Mouse (Mus musculus) hindbrain, postnatal 0 days (tissue): ENCODE results near the gene Aldh3b1. TPM values are rescaled to one million over a fixed set of nuclear protein-coding genes. Genes with fewer than 3 reads are reported as not detected.

Experiments
- ATAC-seq: fragments of 200-750 bp; cut with Nextera tagmentation; 2 replicates; pipeline ENCODE4 v1.8.0; 2017; ENCODE audit warnings: mild to moderate bottlenecking, moderate TSS enrichment, moderate library complexity
- DNase-seq: peaks from one replicate; pipeline ENCODE4 v3.0.0-alpha.2; 2015; ENCODE audit warnings: low spot score
- H3K27ac ChIP-seq: fragments of 300-500 bp; sonication (generic); 2 replicates; pipeline ENCODE4 v1.5.1; 2014; ENCODE audit warnings: mild to moderate bottlenecking
- H3K27me3 ChIP-seq: fragments of 300-500 bp; sonication (generic); 2 replicates; pipeline ENCODE4 v1.6.1; 2014; ENCODE audit warnings: low read length, mixed read lengths; ENCODE audit not compliant: insufficient read depth
- H3K36me3 ChIP-seq: fragments of 300-500 bp; sonication (generic); 2 replicates; pipeline ENCODE4 v1.6.1; 2014; ENCODE audit warnings: low read length, mixed read lengths; ENCODE audit not compliant: insufficient read depth
- H3K4me1 ChIP-seq: fragments of 300-500 bp; sonication (generic); 2 replicates; pipeline ENCODE4 v1.6.1; 2014; ENCODE audit warnings: antibody characterized with exemption, low read length, mixed read lengths; ENCODE audit not compliant: insufficient read depth
- H3K4me2 ChIP-seq: fragments of 300-500 bp; sonication (generic); 2 replicates; pipeline ENCODE4 v1.6.1; 2014; ENCODE audit warnings: low read depth, mild to moderate bottlenecking, low read length, moderate library complexity, mixed read lengths
- H3K4me3 ChIP-seq: fragments of 300-500 bp; sonication (generic); 2 replicates; pipeline ENCODE4 v1.5.1; 2014; ENCODE audit warnings: low read length
- H3K9ac ChIP-seq: fragments of 300-500 bp; sonication (generic); replicated peaks from 2 replicates; pipeline ENCODE4 v1.6.1; 2014; ENCODE audit warnings: mild to moderate bottlenecking, low read length, moderate library complexity, mixed read lengths
- H3K9me3 ChIP-seq: fragments of 300-500 bp; sonication (generic); 2 replicates; pipeline ENCODE4 v1.6.1; 2016; ENCODE audit warnings: low read length, mixed read lengths
- CTCF ChIP-seq: IDR thresholded peaks from 2 replicates; pipeline ENCODE4 v1.5.1; 2016; ENCODE audit warnings: antibody characterized with exemption, control low read depth, low read depth
- WGBS: fragments of 180-500 bp; shearing (Covaris S2); extraction: QIAGEN DNeasy Blood & Tissue Kit; methylation state at CpG from one replicate; pipeline ENCODE4 v1.1.7; 2014; 5-methylcytosine and 5-hydroxymethylcytosine counted together
- polyA plus RNA-seq: library from polyadenylated mRNA; unstranded; fragments of >200 nt; fragmentation: Nextera tagmentation; extraction: Ambion mirVana; gene quantifications from 2 replicates; pipeline ENCODE4 v1.2.1, GENCODE M21; 2015
- total RNA-seq: library from RNA; depleted of rRNA; stranded (reverse); fragments of >200 nt; gene quantifications from 2 replicates; pipeline ENCODE4 v1.2.3, GENCODE M21; 2014

Gene Aldh3b1
- total and polyA plus RNA-seq, 2 experiments from 2014 or later, result 3.0 to 3.5 TPM

DNA sequence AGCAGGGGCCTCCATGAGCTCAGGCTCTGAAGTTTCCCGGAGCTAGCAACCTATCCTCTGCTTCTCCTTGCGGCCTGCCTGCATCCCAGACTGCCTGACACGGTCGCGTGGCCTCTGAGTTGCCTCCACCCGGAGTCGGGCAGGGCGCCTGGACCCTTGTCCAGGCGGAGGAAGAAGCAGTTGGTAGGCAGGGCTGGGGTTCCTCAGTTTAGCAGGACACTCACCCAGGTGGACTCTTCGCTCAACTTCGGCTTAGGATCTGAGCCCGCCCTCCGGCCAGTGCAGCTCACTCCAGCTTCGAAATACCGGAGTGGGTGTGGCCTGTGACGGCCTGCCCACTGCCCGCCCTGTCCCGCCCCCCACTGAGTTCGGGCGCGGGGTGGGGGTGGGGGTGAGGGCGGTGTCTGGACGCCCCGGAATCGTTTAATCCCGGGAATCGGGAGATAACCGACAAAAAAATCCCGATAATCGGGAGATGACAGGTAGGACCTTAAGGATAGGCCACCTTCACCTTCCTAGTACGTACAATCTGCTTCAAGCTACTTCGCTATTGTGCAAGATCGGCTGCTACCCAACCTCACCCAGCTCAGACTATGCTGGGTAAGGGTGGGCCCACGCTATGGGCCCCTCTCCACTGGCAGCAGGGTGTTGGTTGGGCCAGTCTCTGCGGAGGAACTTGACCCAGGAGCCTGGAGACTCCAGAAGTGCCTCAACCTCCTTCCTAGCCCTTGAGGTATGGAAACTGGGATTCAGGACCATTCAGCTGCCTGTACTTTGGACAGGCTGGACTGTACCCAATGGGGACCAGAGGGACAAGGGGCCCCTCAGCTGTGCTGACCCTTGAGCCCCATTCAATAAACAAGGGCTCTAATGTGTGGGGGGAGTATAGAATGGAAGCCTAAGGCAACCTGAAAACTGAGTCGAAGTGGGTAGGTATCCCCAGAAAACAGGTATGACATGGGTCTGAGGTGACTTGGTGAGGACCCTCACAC, 22.5 kb downstream of the Aldh3b1 start, which contains the start of gene Tcirg1:
Gene Tcirg1, minus strand, starts transcription at position 339 of the 992 bp plus-strand sequence.
- no peaks in the 10 kb centered on the region for H3K9me3 ChIP-seq
- peaks cover 21% of the 10 kb centered on the region for H3K36me3 ChIP-seq
- peak within 1 kb of the TSS; percentile 46 for H3K4me3 ChIP-seq
- peak within 1 kb of the TSS; percentile 81 for H3K4me2 ChIP-seq
- H3K9ac ChIP-seq, result peak within 1 kb of the TSS; percentile 53
- peak; percentile 74 for ATAC-seq
- no peak for TF ChIP-seq CTCF
- no peaks in the 10 kb centered on the region for H3K27me3 ChIP-seq
- peaks cover 17% of the 10 kb centered on the region; the same call in 1 of the 2 replicates for H3K4me1 ChIP-seq
- 6% methylated on average over 36 of the region's 36 CpGs for WGBS
- DNase-seq, result peak; percentile 72
- peak within 1 kb of the TSS; percentile 51; the same call in 1 of the 2 replicates for H3K27ac ChIP-seq

DNA sequence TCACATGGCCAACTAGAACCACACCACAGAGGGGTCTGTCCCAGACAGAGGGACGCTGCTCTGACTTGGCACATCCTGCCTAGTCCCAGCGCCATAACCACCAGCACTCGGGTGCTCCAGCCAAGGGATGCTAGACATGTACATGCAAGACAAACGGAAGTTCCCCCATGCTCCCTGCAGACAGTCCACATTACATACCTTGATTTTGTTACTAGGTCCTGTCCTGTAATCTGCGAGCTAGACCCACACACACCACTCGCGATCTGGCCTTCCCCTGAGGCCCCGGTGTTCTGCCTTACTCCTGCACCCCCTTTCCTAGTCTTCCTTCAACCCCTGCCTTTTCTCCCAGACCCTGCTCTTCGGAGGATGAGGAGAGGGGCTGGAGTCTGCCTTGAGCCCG, 23.3 kb downstream of the Aldh3b1 start:
- H3K9me3 ChIP-seq, result no peaks in the 10 kb centered on the region
- no peak for DNase-seq
- 42% methylated on average over 10 of the region's 10 CpGs for WGBS
- H3K4me1 ChIP-seq, result peaks cover 10% of the 10 kb centered on the region; the same call in 1 of the 2 replicates
- peak overlapping the region; percentile 53 for H3K9ac ChIP-seq
- no peak for TF ChIP-seq CTCF
- H3K27ac ChIP-seq, result 0 out of 2 replicates have a peak overlapping the region, but pooled peaks have one; percentile 51
- peaks cover 21% of the 10 kb centered on the region for H3K36me3 ChIP-seq
- peak overlapping the region; percentile 46 for H3K4me3 ChIP-seq
- peak overlapping the region; percentile 81 for H3K4me2 ChIP-seq
- H3K27me3 ChIP-seq, result no peaks in the 10 kb centered on the region
- ATAC-seq, result 0 out of 2 replicates have a peak, but pooled peaks have one; percentile 10

DNA sequence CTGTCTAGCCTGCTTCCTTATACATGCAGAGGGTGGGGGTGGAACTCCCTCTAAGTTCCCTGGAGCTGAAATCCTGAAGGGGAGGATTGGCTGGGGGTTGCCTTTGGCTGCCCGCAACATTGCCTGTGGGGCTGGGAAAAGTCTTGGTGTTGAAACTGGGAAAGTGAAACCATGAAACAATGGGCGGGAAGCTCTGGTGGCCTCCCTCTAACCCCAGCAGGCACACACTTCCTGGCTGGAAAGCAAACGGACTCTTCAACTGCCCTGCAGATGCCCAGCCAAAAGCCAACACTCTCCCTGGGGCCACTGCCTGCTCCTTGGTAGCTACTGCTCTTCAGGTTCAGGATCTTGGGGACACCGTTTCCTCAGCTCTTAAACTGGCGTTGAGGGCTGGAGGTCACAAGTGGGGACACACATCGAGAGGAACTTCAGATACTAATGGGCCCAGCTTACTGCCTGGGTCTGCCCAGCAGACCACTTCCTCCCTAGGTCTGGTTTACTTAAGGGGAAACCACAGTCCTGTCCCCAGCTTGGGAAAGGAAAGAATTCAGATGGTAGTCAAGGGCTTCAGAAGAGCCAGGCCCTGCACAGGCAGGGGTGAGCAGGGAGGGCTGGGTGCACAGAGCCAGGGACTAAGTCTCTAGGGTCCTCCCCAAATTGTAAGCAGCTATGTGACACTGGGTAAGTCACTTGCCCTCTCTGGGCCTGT, 24.2 kb downstream of the Aldh3b1 start:
- 44% methylated on average over 6 of the region's 6 CpGs for WGBS

GRCm38 (mm10) chr19:3904363-3904675, 25.3 kb downstream of the Aldh3b1 start:
- TF ChIP-seq CTCF, result no peak
- Histone ChIP-seq H3K4me2 (no peak overlapping the region), H3K4me1 (peaks cover 8% of the 10 kb centered on the region; the same call in 1 of the 2 replicates), H3K27ac (no peak overlapping the region), H3K9ac (no peak overlapping the region), H3K9me3 (no peaks in the 10 kb centered on the region), H3K4me3 (no peak overlapping the region), H3K36me3 (peaks cover 12% of the 10 kb centered on the region; the same call in 1 of the 2 replicates), H3K27me3 (no peaks in the 10 kb centered on the region)
- ATAC-seq (no peak), DNase-seq (no peak)
- WGBS, result 65% methylated on average over 10 of the region's 10 CpGs

More for the DNA sequence above, 24.2 kb downstream of the Aldh3b1 start:
- H3K9ac ChIP-seq, result no peak overlapping the region
- no peak for ATAC-seq
- H3K27me3 ChIP-seq, result no peaks in the 10 kb centered on the region
- H3K27ac ChIP-seq, result peak overlapping the region; percentile 4; the same call in 1 of the 2 replicates
- H3K9me3 ChIP-seq, result no peaks in the 10 kb centered on the region
- H3K4me3 ChIP-seq, result no peak overlapping the region
- H3K4me1 ChIP-seq, result peaks cover 8% of the 10 kb centered on the region; the same call in 1 of the 2 replicates
- H3K36me3 ChIP-seq, result peaks cover 19% of the 10 kb centered on the region
- peak overlapping the region; percentile 81 for H3K4me2 ChIP-seq
- no peak for TF ChIP-seq CTCF
- peak; percentile 24 for DNase-seq

GRCm38 (mm10) chr19:3903648-3904362, 25.8 kb downstream of the Aldh3b1 start:
- no peak overlapping the region for H3K4me2 ChIP-seq
- 69% methylated on average over 25 of the region's 25 CpGs for WGBS

GRCm38 (mm10) chr19:3902966-3903365, 26.6 kb downstream of the Aldh3b1 start:
- Histone ChIP-seq H3K27me3 (no peaks in the 10 kb centered on the region), H3K27ac (no peak overlapping the region), H3K4me2 (no peak overlapping the region), H3K9me3 (no peaks in the 10 kb centered on the region), H3K9ac (no peak overlapping the region), H3K4me1 (peaks cover 8% of the 10 kb centered on the region; the same call in 1 of the 2 replicates), H3K4me3 (no peak overlapping the region), H3K36me3 (no peaks in the 10 kb centered on the region)
- ATAC-seq, result no peak
- TF ChIP-seq CTCF, result no peak
- WGBS, result 80% methylated on average over 12 of the region's 12 CpGs
- no peak for DNase-seq

More at GRCm38 (mm10) chr19:3903648-3904362, 25.8 kb downstream of the Aldh3b1 start:
- no peak overlapping the region for H3K27ac ChIP-seq
- no peak for DNase-seq
- no peak overlapping the region for H3K9ac ChIP-seq
- H3K9me3 ChIP-seq, result no peaks in the 10 kb centered on the region
- no peak for ATAC-seq
- peaks cover 8% of the 10 kb centered on the region; the same call in 1 of the 2 replicates for H3K4me1 ChIP-seq
- peaks cover 7% of the 10 kb centered on the region; the same call in 1 of the 2 replicates for H3K36me3 ChIP-seq
- H3K4me3 ChIP-seq, result no peak overlapping the region
- no peak for TF ChIP-seq CTCF
- no peaks in the 10 kb centered on the region for H3K27me3 ChIP-seq
